Mouse (Mus musculus) urinary bladder, postnatal 36 days (tissue): ENCODE measurements around the gene Prkacb.

Source experiments
- DNase-seq, 2 experiments: peaks; one replicate each; pipeline ENCODE4 v3.0.0; 2022; ENCODE audit warnings: low spot score in 2 of 2, mixed read lengths in 1 of 2

Gene Prkacb

GRCm38 (mm10) chr3:146812901-146813393 lies at the start of gene Prkacb:
Prkacb (minus strand) TSS chr3:146812990.
- peak; percentile 83 to 88 for DNase-seq

DNA sequence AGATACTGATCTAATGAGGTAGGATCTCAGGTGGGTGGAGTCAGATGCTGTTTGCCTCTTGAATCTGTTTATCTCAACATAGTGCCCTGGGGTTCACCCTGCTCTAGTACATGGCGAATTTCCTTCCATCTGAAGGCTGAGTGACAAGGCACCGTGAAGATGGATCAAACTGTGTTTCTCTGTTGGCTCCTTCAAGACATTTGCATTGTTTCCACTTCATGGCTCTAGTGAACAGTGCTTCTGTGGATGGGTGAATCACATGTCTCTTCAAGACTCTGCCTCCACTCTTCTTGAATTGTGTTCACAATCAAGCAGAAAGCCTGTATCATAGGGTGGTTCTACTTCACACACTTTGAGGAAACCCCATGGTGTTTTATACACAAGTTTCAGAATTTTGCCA lies 47.5 kb upstream of the Prkacb start:
- DNase-seq = no peak

GRCm38 (mm10) chr3:146857373-146857772 lies 44.6 kb upstream of the Prkacb start:
- DNase-seq = no peak

GRCm38 (mm10) chr3:146854473-146855087 lies 41.8 kb upstream of the Prkacb start:
- DNase-seq = no peak

DNA sequence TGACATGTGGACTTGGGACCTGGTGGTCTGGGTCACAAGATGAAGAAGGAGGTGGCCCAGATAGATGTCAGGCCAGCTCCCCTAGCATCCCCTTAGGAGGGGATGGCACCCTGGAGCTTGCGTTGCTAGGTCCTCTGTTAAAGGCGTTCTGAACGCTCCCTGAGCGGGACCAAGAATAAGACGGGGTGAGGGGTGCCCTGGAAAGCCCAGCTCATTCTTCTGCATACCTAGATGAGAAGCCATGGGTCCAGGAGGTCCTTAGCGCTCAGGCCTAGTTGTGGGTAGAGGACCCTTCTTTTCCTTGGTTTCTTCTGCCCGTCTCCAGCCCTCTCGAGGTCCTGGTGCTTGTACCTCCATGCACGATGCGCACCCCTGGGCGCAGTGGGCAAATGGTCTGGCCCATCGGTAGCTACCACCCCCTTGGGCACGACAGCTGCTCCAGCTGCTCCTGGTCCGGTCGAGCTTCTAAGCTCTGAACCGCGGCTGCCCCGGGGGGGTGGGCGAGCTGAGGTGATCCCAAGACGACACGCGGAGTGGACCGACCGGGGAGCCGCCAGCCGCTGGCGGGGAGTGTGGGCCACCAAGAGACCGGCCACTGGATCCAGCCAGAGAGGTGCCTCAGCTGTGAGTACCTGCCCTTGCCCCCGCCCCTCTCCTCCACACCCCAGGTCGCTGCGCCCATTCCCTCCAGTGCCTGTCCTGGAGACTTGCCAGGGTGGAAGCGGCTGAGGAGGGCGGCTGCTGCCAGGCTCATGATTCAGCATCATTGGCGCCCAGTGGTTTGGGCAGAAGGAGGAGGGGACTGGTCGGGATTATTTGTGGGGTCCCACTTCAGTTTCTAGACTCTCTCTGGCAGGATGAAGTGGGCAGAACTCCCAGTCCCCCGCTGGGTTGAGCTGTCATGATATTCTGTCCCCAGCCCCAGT lies 39.4 kb upstream of the Prkacb start, which contains the start of gene Ttll7:
Gene Ttll7, plus strand, starts transcription at position 402 of the 926 bp plus-strand sequence.
- peak; percentile 71 to 73 for DNase-seq

GRCm38 (mm10) chr3:146849360-146849759 lies 36.6 kb upstream of the Prkacb start:
- DNase-seq = no peak

DNA sequence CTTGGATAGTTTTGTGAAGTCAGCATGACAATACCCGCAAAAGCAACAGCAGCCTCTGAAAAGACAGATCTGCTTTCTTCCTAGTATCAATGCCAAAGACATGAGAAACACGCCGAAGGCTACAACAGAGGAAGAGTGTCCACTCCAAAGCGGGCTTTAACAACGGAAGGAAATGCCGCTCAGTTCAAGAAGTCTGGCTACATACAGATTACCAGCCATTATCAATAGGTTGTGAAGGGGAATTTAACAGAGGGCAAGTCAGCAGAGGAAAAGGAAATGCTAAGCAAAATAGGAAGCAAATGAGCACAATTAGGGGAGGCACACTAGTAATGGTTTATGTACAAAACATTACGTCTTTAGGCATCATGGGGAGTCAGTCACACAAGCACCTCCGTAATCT lies 35.3 kb upstream of the Prkacb start:
- no peak for DNase-seq

DNA sequence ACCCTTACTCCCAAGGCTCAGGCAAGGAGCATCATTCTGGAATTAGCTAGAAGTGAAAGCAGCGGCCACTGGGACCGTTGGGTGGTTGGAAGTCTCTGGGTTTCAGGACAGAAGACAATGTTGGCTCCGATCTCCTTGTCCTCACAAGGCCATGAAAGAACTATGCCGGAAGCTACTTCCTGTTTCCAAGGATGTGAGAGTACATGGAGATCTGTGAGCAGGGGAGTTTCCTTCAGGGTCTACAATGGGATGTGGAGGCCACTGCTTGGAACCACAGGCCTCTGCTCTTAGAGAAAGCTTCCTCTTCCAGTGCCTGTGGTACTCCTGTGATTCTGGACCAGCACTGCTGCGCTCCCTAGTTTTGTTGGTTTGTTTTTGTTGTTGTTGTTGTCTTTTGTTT lies 33.4 kb upstream of the Prkacb start:
- no peak for DNase-seq

DNA sequence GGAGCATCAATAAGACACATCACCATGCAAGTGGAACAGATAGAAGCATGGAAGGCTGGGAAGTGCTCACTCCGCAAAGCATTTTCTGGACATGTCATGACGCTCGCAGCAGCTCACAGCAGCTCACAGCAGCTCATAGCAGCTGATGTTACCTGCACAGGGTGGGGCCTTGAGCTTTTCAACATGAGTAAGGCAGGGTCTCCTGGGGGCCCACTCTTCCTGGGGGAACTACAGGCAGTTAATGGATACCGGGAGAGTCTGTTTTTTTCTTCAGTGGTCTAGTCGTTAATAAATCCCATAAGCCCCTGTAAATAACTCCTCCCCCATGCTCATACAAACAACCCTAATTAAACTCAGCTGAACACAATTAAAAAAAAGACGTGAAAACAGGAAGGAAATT lies 30.7 kb upstream of the Prkacb start:
- no peak for DNase-seq

DNA sequence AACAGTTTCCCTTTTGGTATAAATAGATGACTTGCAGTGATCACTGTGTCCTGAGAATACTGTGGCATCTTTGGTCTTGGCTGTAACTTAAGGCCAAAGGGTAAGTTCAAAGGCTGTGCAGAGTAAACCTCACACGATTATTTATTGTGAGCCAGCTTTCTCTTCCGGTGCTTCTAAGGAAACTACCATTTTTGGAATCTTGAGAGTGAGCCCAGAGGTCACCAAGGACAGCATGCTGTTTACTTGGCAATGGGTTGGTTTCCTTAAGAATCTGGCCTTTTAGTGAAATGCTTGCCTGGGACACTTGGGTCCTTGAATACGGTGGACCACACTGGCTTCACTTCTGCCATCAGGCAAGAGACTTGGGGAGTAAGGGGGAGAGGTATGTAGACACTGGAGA lies 30.0 kb upstream of the Prkacb start:
- no peak for DNase-seq

DNA sequence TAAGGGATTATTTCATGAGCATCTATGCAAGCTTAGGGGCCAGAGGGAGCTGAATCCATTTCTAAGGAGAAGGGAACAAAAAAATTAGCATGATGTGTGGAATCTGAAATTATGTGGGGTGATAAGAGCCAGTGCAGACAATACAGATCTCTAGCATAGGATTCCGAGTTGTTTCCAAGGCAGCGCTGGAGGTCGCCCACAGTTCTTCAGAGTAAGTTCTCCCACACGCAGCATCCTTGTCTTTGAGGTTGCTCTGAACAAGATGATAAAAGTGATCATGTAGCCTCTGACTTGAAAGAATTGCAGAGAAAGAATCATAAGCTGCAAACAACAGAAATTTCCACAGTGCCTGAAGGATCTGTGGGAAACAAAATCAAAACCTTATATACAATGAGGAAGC lies 7.9 kb upstream of the Prkacb start:
- no peak for DNase-seq

- no peak for DNase-seq
Observed at GRCm38 (mm10) chr3:146813624-146814023, 834 bp upstream of the Prkacb start.

GRCm38 (mm10) chr3:146812041-146812878 lies 530 bp downstream of the Prkacb start:
- peak in 1 of 2 experiments; percentile 6 for DNase-seq

GRCm38 (mm10) chr3:146793554-146794257 lies 19.1 kb downstream of the Prkacb start:
- no peak for DNase-seq

DNA sequence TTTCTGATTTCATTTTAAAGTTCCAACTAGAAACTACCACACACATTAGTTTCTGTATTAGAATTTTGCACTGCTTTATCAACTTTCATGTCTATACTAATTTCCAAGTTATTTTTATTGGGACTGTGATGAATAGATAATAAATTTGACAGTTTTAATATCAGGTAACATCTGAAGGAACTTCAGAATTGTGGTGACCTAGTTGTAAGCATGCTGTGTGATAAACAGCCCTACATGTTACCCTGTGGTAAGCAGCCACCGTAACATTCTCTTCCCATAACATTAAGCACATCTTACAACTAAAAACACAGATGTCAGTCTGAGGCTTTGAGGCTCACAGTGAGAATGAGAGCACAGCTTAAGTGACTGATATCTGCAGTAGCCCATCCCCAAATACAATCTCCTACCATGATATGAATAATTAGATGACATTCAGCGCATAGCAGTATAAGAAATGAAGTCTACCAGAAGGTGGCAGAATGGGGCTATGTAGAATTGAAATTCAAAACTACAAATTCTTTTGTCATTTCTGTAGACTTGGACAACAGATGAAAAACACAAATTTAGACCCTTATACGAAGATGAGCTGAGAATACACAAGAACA lies 20.5 kb downstream of the Prkacb start:
- DNase-seq = no peak

GRCm38 (mm10) chr3:146784233-146784632 lies 28.6 kb downstream of the Prkacb start:
- DNase-seq = no peak

DNA sequence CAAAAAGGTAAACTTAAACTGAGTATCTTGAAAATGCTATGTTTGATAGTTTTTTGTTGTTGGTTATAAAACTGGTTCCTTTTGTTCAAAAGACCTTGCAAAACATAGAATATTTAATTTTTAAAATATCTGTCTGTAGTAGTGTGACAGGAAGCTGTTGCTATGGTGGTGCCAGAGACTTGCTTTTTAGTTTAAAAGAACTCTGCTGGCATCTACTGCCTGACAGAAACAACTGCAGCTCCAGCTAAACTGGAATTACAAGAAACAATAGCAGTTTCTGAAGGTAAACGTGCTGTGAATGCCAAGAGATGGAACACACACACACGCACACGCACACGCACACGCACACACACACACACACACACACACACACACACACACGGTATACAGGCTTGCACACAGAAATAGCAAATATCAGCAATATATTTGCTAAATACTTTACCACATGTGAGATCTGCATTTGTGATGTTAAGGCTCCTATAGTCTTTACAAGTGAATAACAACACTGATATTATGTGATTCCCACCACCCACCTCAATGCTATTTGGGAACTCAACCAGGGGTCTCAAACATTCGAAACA lies 29.1 kb downstream of the Prkacb start:
- DNase-seq = no peak

DNA sequence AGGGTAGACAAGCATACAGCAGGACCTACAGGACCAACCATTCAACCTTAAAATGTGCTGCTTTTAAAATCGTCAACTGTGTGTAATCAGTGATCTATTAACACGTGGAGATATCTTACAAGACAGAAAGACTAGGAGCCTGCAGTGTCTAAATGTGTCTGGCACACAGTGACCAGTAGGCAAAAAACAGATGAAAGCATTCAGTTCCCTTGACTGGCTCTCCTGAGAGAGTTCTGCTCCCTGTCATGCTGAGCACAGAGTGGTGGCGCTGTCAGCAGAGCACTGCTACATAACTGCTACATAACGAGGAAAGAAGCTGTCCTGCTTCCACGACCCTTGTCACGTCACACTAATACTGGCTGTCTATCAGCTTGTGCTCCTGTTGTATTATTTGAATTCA lies 30.2 kb downstream of the Prkacb start:
- DNase-seq = no peak

DNA sequence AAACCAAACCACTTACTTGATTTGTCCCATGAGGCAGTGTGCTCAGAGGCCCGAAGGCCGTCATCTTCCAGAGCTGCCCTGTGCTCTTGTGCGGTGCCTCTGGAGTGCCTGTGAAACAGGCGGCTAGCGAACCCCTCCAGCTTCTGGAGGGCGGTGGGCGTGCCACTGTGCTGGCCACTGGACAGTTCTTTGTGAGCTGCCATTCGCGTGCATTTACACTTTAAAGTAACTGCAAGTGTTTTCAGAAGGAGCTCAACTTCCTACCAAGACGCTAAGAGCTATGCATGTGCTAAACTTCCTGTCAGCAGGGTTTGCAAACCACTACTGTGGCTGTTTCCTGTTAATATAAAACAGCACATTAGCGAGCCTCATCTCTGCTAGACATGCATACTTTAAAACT lies 31.7 kb downstream of the Prkacb start:
- DNase-seq = peak in 1 of 2 experiments; percentile 15

GRCm38 (mm10) chr3:146780241-146780640 lies 32.5 kb downstream of the Prkacb start:
- no peak for DNase-seq
